Mouse (Mus musculus) limb, embryonic 12.5 days (tissue): ENCODE measurements around the gene Thsd4. TPM values are rescaled to one million over a fixed set of nuclear protein-coding genes. Genes with fewer than 3 reads are reported as not detected.

Source experiments
- ATAC-seq: fragments of 200-750 bp; cut with Nextera tagmentation; 2 replicates; pipeline ENCODE4 v1.8.0; 2017; ENCODE audit warnings: low read depth, moderate TSS enrichment; ENCODE audit not compliant: insufficient number of reproducible peaks, insufficient read depth, low FRiP score, low TSS enrichment
- H3K27ac ChIP-seq: fragments of 300-500 bp; sonication (generic); 2 replicates; pipeline ENCODE4 v1.5.1; 2016; ENCODE audit warnings: mild to moderate bottlenecking, moderate library complexity
- H3K27me3 ChIP-seq: fragments of 300-500 bp; sonication (generic); 2 replicates; pipeline ENCODE4 v1.6.1; 2016; ENCODE audit warnings: mild to moderate bottlenecking, moderate library complexity
- H3K36me3 ChIP-seq: fragments of 300-500 bp; sonication (generic); 2 replicates; pipeline ENCODE4 v1.6.1; 2016; ENCODE audit warnings: mild to moderate bottlenecking, moderate library complexity
- H3K4me1 ChIP-seq: fragments of 300-500 bp; sonication (generic); replicated peaks from 2 replicates; pipeline ENCODE4 v1.6.1; 2016
- H3K4me2 ChIP-seq: fragments of 300-500 bp; sonication (generic); 2 replicates; pipeline ENCODE4 v1.6.1; 2016; ENCODE audit warnings: mild to moderate bottlenecking, moderate library complexity
- H3K4me3 ChIP-seq: fragments of 300-500 bp; sonication (generic); replicated peaks from 2 replicates; pipeline ENCODE4 v1.5.1; 2016; ENCODE audit warnings: mild to moderate bottlenecking
- H3K9ac ChIP-seq: fragments of 300-500 bp; sonication (generic); replicated peaks from 2 replicates; pipeline ENCODE4 v1.6.1; 2016; ENCODE audit warnings: mild to moderate bottlenecking, moderate library complexity
- H3K9me3 ChIP-seq: fragments of 300-500 bp; sonication (generic); 2 replicates; pipeline ENCODE4 v1.6.1; 2016; ENCODE audit warnings: mild to moderate bottlenecking, moderate library complexity
- whole genome bisulfite sequencing: fragments of 180-500 bp; shearing (Covaris S2); methylation state at CpG from one replicate; pipeline ENCODE4 v1.1.7; 2016; 5-methylcytosine and 5-hydroxymethylcytosine counted together
- polyA plus RNA-seq: library from polyadenylated mRNA; unstranded; fragments of >200 nt; fragmentation: Nextera tagmentation; extraction: Ambion mirVana; gene quantifications from 2 replicates; pipeline ENCODE4 v1.2.1, GENCODE M21; 2016

The Thsd4 gene
- polyA plus RNA-seq, 1 experiment from 2014 or later, result 27.0 TPM

DNA sequence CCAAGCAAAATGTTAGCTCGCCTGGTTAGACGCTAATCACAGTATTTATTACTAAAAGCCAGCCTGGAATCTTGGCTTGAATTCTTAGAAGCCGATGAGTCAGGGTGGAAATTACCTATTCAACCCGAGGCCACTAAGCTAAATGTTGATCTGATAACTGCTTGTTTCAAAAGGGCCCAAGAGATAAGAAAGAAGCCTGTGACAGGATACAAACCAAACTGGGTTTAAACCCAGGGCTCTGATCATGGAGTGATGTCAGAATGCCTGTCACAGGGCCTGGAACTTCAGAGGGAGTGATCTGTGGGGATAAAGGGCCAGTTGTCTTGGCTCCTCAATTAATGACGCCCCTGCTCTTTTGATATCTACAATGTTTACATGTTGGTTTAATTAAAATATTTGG is 497.3 kb downstream of the Thsd4 start:
- 15% methylated on average over 5 of the region's 5 CpGs for WGBS
- H3K36me3 ChIP-seq, result no peaks in the 10 kb centered on the region
- peaks cover 51% of the 10 kb centered on the region for H3K4me1 ChIP-seq
- H3K9ac ChIP-seq, result no peak overlapping the region
- no peaks in the 10 kb centered on the region for H3K9me3 ChIP-seq
- ATAC-seq, result no peak
- H3K4me3 ChIP-seq, result no peak overlapping the region
- no peak overlapping the region for H3K4me2 ChIP-seq
- no peak overlapping the region; the same call in 1 of the 2 replicates for H3K27ac ChIP-seq
- H3K27me3 ChIP-seq, result 0 out of 2 replicates have a peak, but pooled peaks cover 3% of the 10 kb centered on the region

- ATAC-seq, result peak; percentile 76
- no peak overlapping the region for H3K4me3 ChIP-seq
- 46% methylated on average over 3 of the region's 3 CpGs for WGBS
- peak overlapping the region; percentile 81 for H3K27ac ChIP-seq
- H3K27me3 ChIP-seq, result 0 out of 2 replicates have a peak, but pooled peaks cover 3% of the 10 kb centered on the region
- no peak overlapping the region for H3K9ac ChIP-seq
- H3K4me2 ChIP-seq, result no peak overlapping the region
- H3K4me1 ChIP-seq, result peaks cover 42% of the 10 kb centered on the region
- no peaks in the 10 kb centered on the region for H3K9me3 ChIP-seq
- H3K36me3 ChIP-seq, result no peaks in the 10 kb centered on the region
These were observed 499.5 kb downstream of the Thsd4 start for GRCm38 (mm10) chr9:60022331-60022730.

GRCm38 (mm10) chr9:60020444-60020843 is 501.4 kb downstream of the Thsd4 start:
- ATAC-seq, result no peak
- no peaks in the 10 kb centered on the region for H3K9me3 ChIP-seq
- no peak overlapping the region for H3K27ac ChIP-seq
- no peaks in the 10 kb centered on the region for H3K27me3 ChIP-seq
- peaks cover 41% of the 10 kb centered on the region for H3K4me1 ChIP-seq
- no peak overlapping the region for H3K4me3 ChIP-seq
- H3K4me2 ChIP-seq, result no peak overlapping the region
- 15% methylated on average over 1 of the region's 1 CpGs for WGBS
- H3K9ac ChIP-seq, result no peak overlapping the region
- H3K36me3 ChIP-seq, result no peaks in the 10 kb centered on the region

DNA sequence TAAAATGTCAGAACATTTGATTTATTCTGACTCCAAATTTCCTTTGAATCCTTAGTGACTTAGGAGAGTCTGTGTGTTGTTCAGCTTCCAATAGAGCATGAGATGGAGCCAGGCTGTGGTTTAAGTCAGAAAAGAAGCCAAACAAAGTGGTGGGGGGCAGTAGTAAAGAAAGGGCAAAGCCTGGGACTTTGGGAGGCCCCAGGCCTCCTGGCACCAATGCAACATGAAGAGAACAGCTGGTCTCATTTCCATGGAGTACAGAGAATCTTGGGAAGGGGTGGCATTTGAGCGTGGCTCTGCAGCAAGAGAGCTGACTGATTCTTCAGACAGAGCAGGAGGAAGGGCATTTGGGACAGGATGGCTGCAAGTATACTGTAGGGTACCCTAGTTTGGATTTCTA is 511.6 kb downstream of the Thsd4 start:
- ATAC-seq, result no peak
- WGBS, result 74% methylated on average over 1 of the region's 1 CpGs

DNA sequence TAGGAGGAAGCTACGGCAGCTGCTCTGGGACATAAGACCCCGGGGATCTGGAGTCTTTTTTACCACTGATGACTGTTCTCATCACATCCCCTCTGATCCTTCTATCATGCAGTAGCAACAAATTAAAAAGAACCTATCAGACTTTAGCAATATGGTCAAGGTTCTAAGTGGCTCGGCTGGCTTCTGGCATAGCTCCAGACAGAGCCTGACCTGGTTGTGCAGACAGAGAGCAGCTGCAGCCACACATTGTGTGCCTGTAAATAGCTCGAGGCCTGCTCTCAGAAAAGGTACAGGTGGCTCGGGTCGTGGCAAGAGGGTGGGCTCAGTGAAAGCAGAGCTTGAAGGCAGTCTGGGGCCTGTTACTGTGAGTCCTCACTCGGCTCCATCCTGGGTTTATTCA is 512.9 kb downstream of the Thsd4 start:
- WGBS, result 41% methylated on average over 7 of the region's 7 CpGs
- Histone ChIP-seq H3K4me2 (no peak overlapping the region), H3K4me3 (no peak overlapping the region), H3K27ac (peak overlapping the region; percentile 71), H3K9ac (no peak overlapping the region), H3K36me3 (0 out of 2 replicates have a peak, but pooled peaks cover 5% of the 10 kb centered on the region), H3K4me1 (peaks cover 17% of the 10 kb centered on the region), H3K9me3 (no peaks in the 10 kb centered on the region), H3K27me3 (no peaks in the 10 kb centered on the region)
- no peak for ATAC-seq

More for the DNA sequence above, 511.6 kb downstream of the Thsd4 start:
- no peak overlapping the region for H3K4me2 ChIP-seq
- no peaks in the 10 kb centered on the region for H3K9me3 ChIP-seq
- no peak overlapping the region for H3K4me3 ChIP-seq
- no peaks in the 10 kb centered on the region for H3K27me3 ChIP-seq
- peaks cover 14% of the 10 kb centered on the region for H3K4me1 ChIP-seq
- H3K9ac ChIP-seq, result no peak overlapping the region
- no peak overlapping the region for H3K27ac ChIP-seq
- H3K36me3 ChIP-seq, result 0 out of 2 replicates have a peak, but pooled peaks cover 5% of the 10 kb centered on the region

- WGBS, result 25% methylated on average over 8 of the region's 8 CpGs
- Histone ChIP-seq H3K4me1 (peaks cover 34% of the 10 kb centered on the region), H3K27ac (peak overlapping the region; percentile 87), H3K4me3 (no peak overlapping the region), H3K9ac (no peak overlapping the region), H3K27me3 (no peaks in the 10 kb centered on the region), H3K4me2 (peak overlapping the region; percentile 37), H3K36me3 (peaks cover 16% of the 10 kb centered on the region; the same call in 1 of the 2 replicates), H3K9me3 (no peaks in the 10 kb centered on the region)
- peak; percentile 76; the same call in 1 of the 2 replicates for ATAC-seq
These were observed 519.5 kb downstream of the Thsd4 start for GRCm38 (mm10) chr9:60002323-60002722.

DNA sequence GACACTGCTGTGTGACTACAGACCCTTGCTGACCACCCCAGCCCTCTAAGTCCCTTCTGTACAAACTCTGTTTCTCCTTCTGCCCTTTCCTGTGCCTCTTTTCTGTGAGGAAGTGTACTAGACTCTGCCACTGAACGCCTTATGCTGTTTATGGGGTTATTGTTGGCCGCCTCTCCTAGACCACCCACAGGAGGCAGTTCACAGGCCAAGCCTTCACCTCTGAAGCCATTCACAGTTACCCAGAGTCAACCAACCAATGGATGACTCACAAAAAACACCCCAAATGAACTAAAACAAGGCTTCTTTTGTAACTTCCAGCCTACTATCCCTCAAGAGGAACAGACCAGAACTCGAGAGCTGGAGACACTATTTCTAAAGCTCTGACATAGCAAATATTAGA is 520.4 kb downstream of the Thsd4 start:
- Histone ChIP-seq H3K36me3 (peaks cover 22% of the 10 kb centered on the region), H3K4me1 (peaks cover 34% of the 10 kb centered on the region), H3K27me3 (no peaks in the 10 kb centered on the region), H3K4me2 (no peak overlapping the region), H3K27ac (peak overlapping the region; percentile 87), H3K9me3 (no peaks in the 10 kb centered on the region), H3K9ac (no peak overlapping the region), H3K4me3 (no peak overlapping the region)
- WGBS, result 53% methylated on average over 3 of the region's 3 CpGs
- ATAC-seq, result no peak

- no peak overlapping the region for H3K27ac ChIP-seq
- no peak overlapping the region for H3K4me2 ChIP-seq
- ATAC-seq, result no peak
- H3K36me3 ChIP-seq, result peaks cover 53% of the 10 kb centered on the region
- H3K9me3 ChIP-seq, result no peaks in the 10 kb centered on the region
- H3K9ac ChIP-seq, result no peak overlapping the region
- 86% methylated on average over 4 of the region's 4 CpGs for WGBS
- no peaks in the 10 kb centered on the region for H3K27me3 ChIP-seq
- peaks cover 19% of the 10 kb centered on the region for H3K4me1 ChIP-seq
- H3K4me3 ChIP-seq, result no peak overlapping the region
These were observed 524.1 kb downstream of the Thsd4 start for GRCm38 (mm10) chr9:59997725-59998124.

- ATAC-seq, result no peak
- Histone ChIP-seq H3K9me3 (no peaks in the 10 kb centered on the region), H3K27ac (no peak overlapping the region), H3K36me3 (peaks cover 58% of the 10 kb centered on the region), H3K4me2 (no peak overlapping the region), H3K4me3 (no peak overlapping the region), H3K9ac (no peak overlapping the region), H3K4me1 (no peaks in the 10 kb centered on the region), H3K27me3 (no peaks in the 10 kb centered on the region)
- WGBS, result 81% methylated on average over 5 of the region's 5 CpGs
These were observed 530.4 kb downstream of the Thsd4 start for GRCm38 (mm10) chr9:59991407-59991806.

- Histone ChIP-seq H3K4me2 (no peak overlapping the region), H3K4me1 (no peaks in the 10 kb centered on the region), H3K9ac (no peak overlapping the region), H3K4me3 (no peak overlapping the region), H3K36me3 (peaks cover 60% of the 10 kb centered on the region), H3K27me3 (no peaks in the 10 kb centered on the region), H3K9me3 (no peaks in the 10 kb centered on the region), H3K27ac (no peak overlapping the region)
- no peak for ATAC-seq
- 0% methylated on average over 1 of the region's 1 CpGs for WGBS
These were observed 532.0 kb downstream of the Thsd4 start for GRCm38 (mm10) chr9:59989864-59990263.

- WGBS, result 89% methylated on average over 3 of the region's 3 CpGs
- no peak overlapping the region for H3K4me3 ChIP-seq
These were observed 535.8 kb downstream of the Thsd4 start for GRCm38 (mm10) chr9:59985900-59986572.

DNA sequence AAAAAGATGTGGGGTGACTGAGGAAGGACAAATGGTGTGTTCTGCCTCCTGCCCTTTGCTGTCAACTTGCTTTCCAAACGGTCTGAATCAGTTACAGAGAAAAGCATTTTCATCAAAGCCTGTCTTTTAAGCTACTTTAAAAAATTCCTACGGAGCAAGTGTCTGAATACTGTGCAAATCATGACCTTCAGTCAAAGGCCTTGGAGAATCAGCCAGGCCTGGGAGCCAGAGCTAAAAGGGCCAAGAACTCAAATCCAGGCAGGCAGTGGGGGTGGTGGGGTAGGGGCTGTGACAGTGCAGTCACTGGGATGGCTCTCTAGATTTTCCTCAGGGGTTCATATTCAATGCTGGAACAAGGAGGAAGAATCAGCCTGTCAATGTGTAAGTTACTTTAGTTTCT is 540.7 kb downstream of the Thsd4 start:
- no peak overlapping the region for H3K4me3 ChIP-seq
- H3K27me3 ChIP-seq, result no peaks in the 10 kb centered on the region
- no peaks in the 10 kb centered on the region for H3K9me3 ChIP-seq
- no peak overlapping the region for H3K9ac ChIP-seq
- peaks cover 57% of the 10 kb centered on the region for H3K36me3 ChIP-seq
- no peak overlapping the region for H3K27ac ChIP-seq
- H3K4me1 ChIP-seq, result no peaks in the 10 kb centered on the region
- H3K4me2 ChIP-seq, result no peak overlapping the region
- ATAC-seq, result no peak
- WGBS, result 68% methylated on average over 2 of the region's 2 CpGs

More at GRCm38 (mm10) chr9:59985900-59986572, 535.8 kb downstream of the Thsd4 start:
- Histone ChIP-seq H3K4me1 (no peaks in the 10 kb centered on the region), H3K27me3 (no peaks in the 10 kb centered on the region), H3K4me2 (no peak overlapping the region), H3K9me3 (no peaks in the 10 kb centered on the region), H3K9ac (no peak overlapping the region), H3K27ac (no peak overlapping the region), H3K36me3 (peaks cover 64% of the 10 kb centered on the region)
- ATAC-seq, result no peak
